Mouse (Mus musculus): ENCODE data around the gene Anxa3.

The Anxa3 gene

GRCm38 (mm10) chr5:96848386-96848785, 55.2 kb downstream of the Anxa3 start:
- no peak for DNase-seq (ENCODE audit: low spot score)

GRCm38 (mm10) chr5:96849232-96849631, 56.1 kb downstream of the Anxa3 start:
- DNase-seq (ENCODE audit: low spot score), result no peak

DNA sequence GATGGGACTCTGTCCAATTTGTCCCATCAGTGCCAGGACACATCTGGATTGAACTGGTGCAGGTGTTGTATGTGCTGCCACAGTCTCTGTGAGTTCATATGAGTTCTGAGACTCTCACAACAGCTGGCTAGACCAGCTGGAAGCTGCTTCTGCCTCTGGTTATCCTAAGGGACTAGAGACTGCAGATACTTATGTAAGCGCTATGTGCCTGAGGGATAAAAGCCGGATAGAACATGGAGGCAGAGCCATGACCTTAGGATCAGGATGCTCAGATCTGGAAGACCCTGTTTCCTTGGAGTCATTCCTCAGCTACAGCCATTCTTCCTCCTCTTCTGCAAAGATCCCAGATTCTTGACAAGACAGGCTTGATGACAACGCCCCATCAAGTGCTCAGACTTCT, 60.3 kb downstream of the Anxa3 start:
- DNase-seq (ENCODE audit: low spot score), result no peak

DNA sequence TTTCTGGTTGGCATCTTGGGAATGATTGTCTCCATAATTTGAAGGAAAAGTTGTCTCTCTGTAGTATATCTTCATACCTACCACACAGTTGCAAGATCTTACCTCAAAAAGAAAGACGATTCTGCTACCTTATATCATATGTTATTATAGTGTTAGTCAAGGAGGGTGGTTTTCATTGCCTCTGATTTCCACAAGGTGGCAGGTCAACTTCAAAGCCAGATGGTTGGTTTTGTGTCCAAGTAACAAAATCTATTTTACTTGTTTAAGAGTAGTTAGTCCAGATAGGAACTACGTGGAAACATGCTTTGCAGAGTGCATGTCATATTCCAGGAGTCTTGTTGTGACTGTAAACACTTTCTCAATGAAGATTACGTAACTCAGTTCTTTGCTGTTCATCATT, 61.2 kb downstream of the Anxa3 start:
- DNase-seq (ENCODE audit: low spot score), result no peak

- no peak for DNase-seq (ENCODE audit: low spot score)
Observed at GRCm38 (mm10) chr5:96859938-96860337, 66.8 kb downstream of the Anxa3 start.

DNA sequence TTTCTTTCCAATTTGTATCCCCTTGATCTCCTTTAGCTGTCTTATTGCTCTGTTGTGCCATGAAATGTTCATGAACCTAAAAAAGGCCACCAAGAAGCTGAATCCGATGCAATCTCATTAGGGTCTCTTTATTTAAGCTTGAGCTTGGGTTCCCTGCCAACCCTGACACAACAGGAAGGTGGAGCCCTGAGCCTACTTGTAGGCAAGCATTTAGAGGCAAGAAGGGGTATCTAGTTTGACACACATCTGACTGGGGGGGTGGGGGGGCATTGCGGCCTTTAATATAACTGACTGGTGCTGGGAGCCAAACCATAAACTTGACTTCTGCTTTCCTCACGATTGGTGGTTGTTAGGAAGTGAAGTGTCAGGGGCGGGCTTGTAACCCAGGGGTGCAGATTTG, 74.0 kb downstream of the Anxa3 start:
- DNase-seq (ENCODE audit: low spot score), result no peak

- no peak for DNase-seq (ENCODE audit: low spot score)
Observed at GRCm38 (mm10) chr5:96868893-96869292, 75.8 kb downstream of the Anxa3 start.

DNA sequence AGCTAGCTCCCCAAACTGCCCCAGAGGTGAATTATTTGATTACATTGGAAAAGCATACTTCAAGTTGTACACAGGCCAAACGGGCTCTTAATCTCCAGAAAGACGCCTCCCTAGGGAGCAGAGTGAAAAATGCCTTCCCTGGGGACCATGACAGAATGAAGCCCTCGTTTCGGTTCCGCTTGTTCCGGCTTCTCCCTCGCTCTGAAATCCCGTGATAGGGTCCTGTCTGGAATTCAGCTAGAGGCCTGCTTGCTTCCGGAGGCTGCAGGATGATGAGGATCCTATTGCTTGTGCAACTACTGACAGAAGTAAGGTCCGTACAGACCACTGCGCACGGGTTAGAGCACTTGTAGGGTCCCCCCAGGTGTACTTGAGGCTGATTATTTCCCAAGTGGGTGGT, 77.9 kb downstream of the Anxa3 start:
- DNase-seq (ENCODE audit: low spot score), result no peak

- DNase-seq (ENCODE audit: low spot score), result peak; percentile 61
Observed at GRCm38 (mm10) chr5:96878178-96878577, 85.0 kb downstream of the Anxa3 start.

DNA sequence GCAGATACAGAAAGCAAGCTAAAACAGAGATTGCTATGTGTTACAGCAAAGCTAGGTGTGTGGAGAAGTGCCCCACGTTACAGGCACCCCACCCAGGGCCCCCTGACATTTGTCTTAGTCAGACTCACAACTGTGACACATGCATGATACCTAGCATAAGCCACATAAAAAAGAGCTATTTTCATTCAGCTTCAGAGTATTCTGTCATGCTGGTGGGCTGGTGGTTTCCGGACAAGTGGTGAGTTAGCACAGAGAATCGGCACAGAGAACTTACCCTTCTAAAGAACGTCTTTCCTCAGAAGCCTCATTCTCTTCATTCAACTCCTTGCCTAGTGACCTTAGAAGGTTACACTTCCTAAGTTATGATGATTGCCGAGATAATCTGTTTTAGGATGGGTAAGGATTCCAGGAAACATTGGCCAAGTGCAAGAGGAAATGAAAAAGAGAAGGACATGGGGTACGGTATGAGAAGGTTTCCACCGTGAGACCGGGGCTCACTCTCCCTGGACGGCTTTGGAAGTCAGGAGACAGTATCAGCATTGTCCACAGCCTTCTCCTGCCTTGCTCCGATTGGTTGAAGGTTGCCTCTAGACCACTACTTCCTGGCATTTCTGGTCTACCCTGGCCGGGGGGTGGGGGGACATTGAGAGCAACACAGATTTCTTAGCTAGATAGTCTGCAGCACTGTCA, 85.9 kb downstream of the Anxa3 start:
- no peak for DNase-seq (ENCODE audit: low spot score)

GRCm38 (mm10) chr5:96880231-96880630, 87.1 kb downstream of the Anxa3 start:
- no peak for DNase-seq (ENCODE audit: low spot score)

- no peak for DNase-seq (ENCODE audit: low spot score)
Observed at GRCm38 (mm10) chr5:96881118-96881517, 88.0 kb downstream of the Anxa3 start.

DNA sequence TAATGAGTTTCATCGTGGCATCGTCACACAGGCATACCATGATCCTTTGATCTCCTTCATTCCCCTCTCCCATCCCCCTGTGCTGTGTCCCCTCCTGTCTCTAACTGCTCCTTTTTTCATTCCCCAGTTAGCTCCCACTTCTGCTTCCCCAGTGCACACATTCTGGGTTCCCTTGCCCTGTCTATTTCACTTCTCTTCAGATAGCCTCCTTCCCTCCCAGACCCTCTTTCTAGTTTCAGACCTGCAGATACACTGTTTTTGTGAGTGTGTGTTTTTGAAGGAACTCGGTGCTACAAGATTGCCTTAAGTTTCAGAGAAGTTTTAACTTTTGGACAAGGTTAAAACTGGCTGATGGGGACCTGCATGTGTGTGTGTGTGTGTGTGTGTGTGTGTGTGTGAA, 88.5 kb downstream of the Anxa3 start:
- no peak for DNase-seq (ENCODE audit: low spot score)

- DNase-seq (ENCODE audit: low spot score), result no peak
Observed at GRCm38 (mm10) chr5:96885202-96885601, 92.1 kb downstream of the Anxa3 start.

GRCm38 (mm10) chr5:96888396-96888795, 95.3 kb downstream of the Anxa3 start:
- DNase-seq (ENCODE audit: low spot score), result no peak

GRCm38 (mm10) chr5:96890367-96890766, 97.2 kb downstream of the Anxa3 start:
- no peak for DNase-seq (ENCODE audit: low spot score)

Measured in retina, embryonic 14.5 days (tissue).